Mouse (Mus musculus): Measurements from ENCODE around the gene Uvrag. TPM values are rescaled to one million over a fixed set of nuclear protein-coding genes. Genes with fewer than 3 reads are reported as not detected.

Uvrag gene
- total and polyA plus RNA-seq, 3 experiments, result 15.0 to 19.5 TPM; not detected in 1

DNA sequence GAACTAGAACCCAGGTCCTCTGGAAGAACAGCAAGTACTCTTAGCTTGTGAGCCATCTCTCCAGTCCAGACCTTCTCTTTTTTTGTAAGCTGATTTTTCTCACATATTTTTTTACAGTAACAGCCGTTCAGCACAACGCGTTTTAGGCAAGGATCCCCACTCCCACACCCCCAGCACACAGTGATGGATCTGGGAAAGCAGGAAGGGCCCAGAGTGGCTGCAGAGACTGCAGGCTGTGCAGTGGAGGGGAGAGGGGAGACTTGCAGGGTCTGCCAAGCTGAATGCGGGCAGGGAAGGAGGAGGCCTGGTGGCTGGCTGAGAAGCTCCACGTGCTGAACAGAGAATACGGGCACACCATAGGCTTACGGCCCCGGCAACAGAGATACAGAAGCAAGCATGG lies 243.6 kb downstream of the Uvrag start:
- no peak for DNase-seq (ENCODE audit: low read depth, low spot score)
- no peak overlapping the region for H3K27ac ChIP-seq (ENCODE audit: control insufficient read depth, low read depth, low read length)
- no peaks in the 10 kb centered on the region for H3K9me3 ChIP-seq (replicated peaks; ENCODE audit: insufficient read depth, low read length)
- no peak overlapping the region for H3K4me3 ChIP-seq (ENCODE audit: control insufficient read depth in 1 of 2, insufficient read depth in 1 of 2, low read depth in 2 of 2, low read length in 2 of 2)
- H3K36me3 ChIP-seq (ENCODE audit: control insufficient read depth in 1 of 2, insufficient read depth in 2 of 2, low read length in 2 of 2), result no peaks in the 10 kb centered on the region
- TF ChIP-seq GABPA (IDR thresholded peaks at IDR 0.05; ENCODE audit: low read depth, low read length), result no peak
- TF ChIP-seq ZMIZ1 (IDR thresholded peaks at IDR 0.05; ENCODE audit: low read depth, low read length), result no peak
- TF ChIP-seq ZNF384 (IDR thresholded peaks at IDR 0.05; ENCODE audit: low read depth, low read length), result no peak
- TF ChIP-seq E2F4 (IDR thresholded peaks at IDR 0.05; ENCODE audit: borderline replicate concordance, low read depth, low read length), result no peak
- no peak for TF ChIP-seq UBTF (IDR thresholded peaks at IDR 0.05; ENCODE audit: borderline replicate concordance, insufficient read depth, low read depth, low read length)
- no peak for TF ChIP-seq TCF12 (IDR thresholded peaks at IDR 0.05; ENCODE audit: low read depth, low read length)
- TF ChIP-seq CHD1 (IDR thresholded peaks at IDR 0.05; ENCODE audit: low read depth, low read length), result no peak
- no peak for TF ChIP-seq MEF2A (IDR thresholded peaks at IDR 0.05; ENCODE audit: extremely low read depth, insufficient replicate concordance, low read depth, low read length, poor library complexity, severe bottlenecking)
- no peak for TF ChIP-seq MXI1 (IDR thresholded peaks at IDR 0.05; ENCODE audit: low read depth, low read length)
- TF ChIP-seq POLR2AphosphoS5 (IDR thresholded peaks at IDR 0.05; ENCODE audit: borderline replicate concordance, low read depth, low read length), result no peak
- TF ChIP-seq ZKSCAN1 (IDR thresholded peaks at IDR 0.05; ENCODE audit: low read depth, low read length), result no peak
- TF ChIP-seq JUND (IDR thresholded peaks at IDR 0.05; ENCODE audit: low read depth, low read length), result no peak
- TF ChIP-seq USF1 (IDR thresholded peaks at IDR 0.05; ENCODE audit: low read depth, low read length), result no peak
- no peak overlapping the region for H3K9ac ChIP-seq (ENCODE audit: control insufficient read depth, low read depth, low read length, poor library complexity, severe bottlenecking)
- H3K4me1 ChIP-seq (ENCODE audit: control insufficient read depth in 1 of 2, insufficient read depth in 2 of 2, low read length in 2 of 2), result no peaks in the 10 kb centered on the region
- H3K79me2 ChIP-seq (ENCODE audit: control insufficient read depth, insufficient read depth, low read length, poor library complexity), result no peaks in the 10 kb centered on the region
- H3K27me3 ChIP-seq (ENCODE audit: control insufficient read depth in 1 of 2, insufficient read depth in 2 of 2, low read length in 2 of 2), result no peaks in the 10 kb centered on the region

DNA sequence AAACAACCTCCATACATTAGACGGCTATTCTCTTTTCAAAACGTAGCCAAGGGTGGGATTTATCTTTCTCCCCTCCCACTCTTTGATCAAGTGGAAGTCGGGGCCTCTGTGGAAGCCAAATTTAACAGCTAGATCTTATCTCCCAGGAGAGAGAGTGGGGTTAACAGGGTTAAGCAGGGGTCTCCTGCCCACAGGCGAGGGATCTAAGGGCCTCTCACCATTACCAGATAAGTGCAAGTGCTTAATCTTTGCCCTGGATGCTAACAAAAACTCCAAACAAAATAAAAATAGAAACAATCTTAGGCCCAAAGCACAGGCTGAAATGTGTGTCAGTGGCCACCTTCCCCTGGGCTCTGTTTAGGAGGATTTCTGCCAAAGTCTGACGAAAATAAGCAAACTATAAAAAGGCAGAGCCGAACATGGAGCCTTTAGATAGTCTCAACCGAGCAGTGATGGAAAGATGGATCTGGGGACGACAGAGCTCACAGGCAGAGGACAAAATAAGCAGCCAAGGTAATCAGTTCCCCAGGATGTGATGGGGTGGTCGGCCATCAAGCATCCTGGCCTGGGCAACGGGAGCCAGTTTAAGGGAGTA lies 245.3 kb downstream of the Uvrag start:
- H3K4me3 ChIP-seq (ENCODE audit: control insufficient read depth in 1 of 2, insufficient read depth in 1 of 2, low read depth in 2 of 2, low read length in 2 of 2), result no peak overlapping the region
- no peaks in the 10 kb centered on the region for H3K4me1 ChIP-seq (ENCODE audit: control insufficient read depth in 1 of 2, insufficient read depth in 2 of 2, low read length in 2 of 2)
- H3K79me2 ChIP-seq (ENCODE audit: control insufficient read depth, insufficient read depth, low read length, poor library complexity), result no peaks in the 10 kb centered on the region
- no peak overlapping the region for H3K9ac ChIP-seq (ENCODE audit: control insufficient read depth, low read depth, low read length, poor library complexity, severe bottlenecking)
- no peak overlapping the region for H3K27ac ChIP-seq (ENCODE audit: control insufficient read depth, low read depth, low read length)
- no peaks in the 10 kb centered on the region for H3K9me3 ChIP-seq (replicated peaks; ENCODE audit: insufficient read depth, low read length)
- no peaks in the 10 kb centered on the region for H3K27me3 ChIP-seq (ENCODE audit: control insufficient read depth in 1 of 2, insufficient read depth in 2 of 2, low read length in 2 of 2)
- no peaks in the 10 kb centered on the region for H3K36me3 ChIP-seq (ENCODE audit: control insufficient read depth in 1 of 2, insufficient read depth in 2 of 2, low read length in 2 of 2)
- no peak for DNase-seq (ENCODE audit: low read depth, low spot score)
- TF ChIP-seq MEF2A (IDR thresholded peaks at IDR 0.05; ENCODE audit: extremely low read depth, insufficient replicate concordance, low read depth, low read length, poor library complexity, severe bottlenecking) (no peak), NELFE (IDR thresholded peaks at IDR 0.05; ENCODE audit: low read depth, low read length) (no peak), USF1 (IDR thresholded peaks at IDR 0.05; ENCODE audit: low read depth, low read length) (no peak), ZKSCAN1 (IDR thresholded peaks at IDR 0.05; ENCODE audit: low read depth, low read length) (no peak), SMC3 (IDR thresholded peaks at IDR 0.05; ENCODE audit: low read depth, low read length) (no peak), NRF1 (IDR thresholded peaks at IDR 0.05; ENCODE audit: insufficient read depth, low read depth, low read length, poor library complexity, severe bottlenecking) (no peak), E2F4 (IDR thresholded peaks at IDR 0.05; ENCODE audit: borderline replicate concordance, low read depth, low read length) (no peak), GABPA (IDR thresholded peaks at IDR 0.05; ENCODE audit: low read depth, low read length) (no peak), TCF12 (IDR thresholded peaks at IDR 0.05; ENCODE audit: low read depth, low read length) (no peak), CHD1 (IDR thresholded peaks at IDR 0.05; ENCODE audit: low read depth, low read length) (no peak), MAFK (IDR thresholded peaks at IDR 0.05; ENCODE audit: borderline replicate concordance, low read depth, low read length) (no peak), MYC (IDR thresholded peaks at IDR 0.05; ENCODE audit: low read depth, low read length) (no peak), JUND (IDR thresholded peaks at IDR 0.05; ENCODE audit: low read depth, low read length) (no peak), CTCF (IDR thresholded peaks at IDR 0.05 in 2 of 3, conservative IDR thresholded peaks at IDR 0.05 in 1 of 3; ENCODE audit: control insufficient read depth in 1 of 3, insufficient read depth in 1 of 3, low read depth in 2 of 3, low read length in 3 of 3, poor library complexity in 1 of 3, severe bottlenecking in 1 of 3) (no peak), ELF1 (IDR thresholded peaks at IDR 0.05; ENCODE audit: low read depth, low read length) (no peak), ZNF384 (IDR thresholded peaks at IDR 0.05; ENCODE audit: low read depth, low read length) (no peak), SIN3A (IDR thresholded peaks at IDR 0.05; ENCODE audit: low read length) (no peak), ZC3H11A (IDR thresholded peaks at IDR 0.05; ENCODE audit: low read depth, low read length) (no peak)
